Mouse (Mus musculus): ENCODE data around the gene Nr5a1. TPM values are rescaled to one million over a fixed set of nuclear protein-coding genes. Genes with fewer than 3 reads are reported as not detected.
A peak's percentile ranks its signal among the peaks of the same experiment; 100 is the strongest.

Nr5a1 gene
- polyA plus RNA-seq, 1 experiment from 2014 or later, result 2.4 TPM

- H3K4me3 ChIP-seq, result no peak overlapping the region
- H3K4me2 ChIP-seq, result no peak overlapping the region
- no peak for ATAC-seq
- peaks cover 4% of the 10 kb centered on the region; the same call in 1 of the 2 replicates for H3K4me1 ChIP-seq
- peaks cover 27% of the 10 kb centered on the region for H3K27me3 ChIP-seq
- H3K27ac ChIP-seq, result no peak overlapping the region
- H3K9me3 ChIP-seq (replicated peaks), result no peaks in the 10 kb centered on the region
- H3K36me3 ChIP-seq (ENCODE audit: poor library complexity, severe bottlenecking), result no peaks in the 10 kb centered on the region
- no peak overlapping the region for H3K9ac ChIP-seq
- 64% methylated on average over 8 of the region's 8 CpGs for WGBS
Observed at GRCm38 (mm10) chr2:38718676-38719075, 4.3 kb upstream of the Nr5a1 start.

GRCm38 (mm10) chr2:38717436-38717835 is 3.1 kb upstream of the Nr5a1 start:
- Histone ChIP-seq H3K9me3 (replicated peaks) (no peaks in the 10 kb centered on the region), H3K36me3 (ENCODE audit: poor library complexity, severe bottlenecking) (no peaks in the 10 kb centered on the region), H3K9ac (no peak overlapping the region), H3K4me1 (peaks cover 4% of the 10 kb centered on the region; the same call in 1 of the 2 replicates), H3K27me3 (peaks cover 39% of the 10 kb centered on the region), H3K27ac (no peak overlapping the region), H3K4me2 (no peak overlapping the region), H3K4me3 (no peak overlapping the region)
- WGBS, result 81% methylated on average over 2 of the region's 2 CpGs
- no peak for ATAC-seq

GRCm38 (mm10) chr2:38713596-38713995 is 746 bp downstream of the Nr5a1 start:
- H3K27me3 ChIP-seq, result peaks cover 78% of the 10 kb centered on the region
- 64% methylated on average over 3 of the region's 3 CpGs for WGBS

GRCm38 (mm10) chr2:38712769-38713125 is 1.6 kb downstream of the Nr5a1 start:
- Histone ChIP-seq H3K9ac (no peak overlapping the region), H3K27ac (no peak overlapping the region), H3K27me3 (peaks cover 86% of the 10 kb centered on the region), H3K36me3 (ENCODE audit: poor library complexity, severe bottlenecking) (no peaks in the 10 kb centered on the region), H3K9me3 (replicated peaks) (no peaks in the 10 kb centered on the region), H3K4me1 (peaks cover 21% of the 10 kb centered on the region), H3K4me2 (no peak overlapping the region), H3K4me3 (no peak overlapping the region)
- 24% methylated on average over 10 of the region's 11 CpGs for WGBS
- no peak for ATAC-seq

More at GRCm38 (mm10) chr2:38713596-38713995, 746 bp downstream of the Nr5a1 start:
- no peaks in the 10 kb centered on the region for H3K9me3 ChIP-seq (replicated peaks)
- no peak overlapping the region for H3K4me2 ChIP-seq
- no peaks in the 10 kb centered on the region for H3K36me3 ChIP-seq (ENCODE audit: poor library complexity, severe bottlenecking)
- no peak overlapping the region for H3K4me3 ChIP-seq
- H3K9ac ChIP-seq, result no peak overlapping the region
- peaks cover 21% of the 10 kb centered on the region for H3K4me1 ChIP-seq
- ATAC-seq, result no peak
- H3K27ac ChIP-seq, result no peak overlapping the region

GRCm38 (mm10) chr2:38712076-38712768 is 2.1 kb downstream of the Nr5a1 start:
- peaks cover 21% of the 10 kb centered on the region for H3K4me1 ChIP-seq
- ATAC-seq, result peak; percentile 34; the same call in 1 of the 2 replicates
- H3K4me2 ChIP-seq, result peak overlapping the region; percentile 53
- no peaks in the 10 kb centered on the region for H3K36me3 ChIP-seq (ENCODE audit: poor library complexity, severe bottlenecking)
- H3K9ac ChIP-seq, result 0 out of 2 replicates have a peak overlapping the region, but pooled peaks have one; percentile 12
- WGBS, result 4% methylated on average over 37 of the region's 58 CpGs
- no peaks in the 10 kb centered on the region for H3K9me3 ChIP-seq (replicated peaks)
- H3K27ac ChIP-seq, result no peak overlapping the region
- H3K27me3 ChIP-seq, result peaks cover 88% of the 10 kb centered on the region
- peak overlapping the region; percentile 30 for H3K4me3 ChIP-seq

- H3K27ac ChIP-seq, result no peak overlapping the region
- WGBS, result under 1% methylated on average over 39 of the region's 40 CpGs
- H3K4me1 ChIP-seq, result peaks cover 21% of the 10 kb centered on the region
- peak overlapping the region; percentile 53 for H3K4me2 ChIP-seq
- peaks cover 91% of the 10 kb centered on the region for H3K27me3 ChIP-seq
- peak; percentile 9; the same call in 1 of the 2 replicates for ATAC-seq
- no peak overlapping the region for H3K9ac ChIP-seq
- no peaks in the 10 kb centered on the region for H3K36me3 ChIP-seq (ENCODE audit: poor library complexity, severe bottlenecking)
- no peaks in the 10 kb centered on the region for H3K9me3 ChIP-seq (replicated peaks)
- peak overlapping the region; percentile 30 for H3K4me3 ChIP-seq
Observed at GRCm38 (mm10) chr2:38711421-38711861, 2.9 kb downstream of the Nr5a1 start.

GRCm38 (mm10) chr2:38710304-38711241 is 3.8 kb downstream of the Nr5a1 start:
- H3K27ac ChIP-seq, result no peak overlapping the region
- H3K27me3 ChIP-seq, result peaks cover 96% of the 10 kb centered on the region
- under 1% methylated on average over 75 of the region's 75 CpGs for WGBS
- H3K4me3 ChIP-seq, result peak overlapping the region; percentile 32
- H3K9ac ChIP-seq, result peak overlapping the region; percentile 26; the same call in 1 of the 2 replicates
- peaks cover 21% of the 10 kb centered on the region for H3K4me1 ChIP-seq
- ATAC-seq, result 0 out of 2 replicates have a peak, but pooled peaks have one; percentile 19
- H3K36me3 ChIP-seq (ENCODE audit: poor library complexity, severe bottlenecking), result no peaks in the 10 kb centered on the region
- no peaks in the 10 kb centered on the region for H3K9me3 ChIP-seq (replicated peaks)
- H3K4me2 ChIP-seq, result peak overlapping the region; percentile 52

GRCm38 (mm10) chr2:38708907-38709688 is 5.2 kb downstream of the Nr5a1 start:
- Histone ChIP-seq H3K27ac (no peak overlapping the region), H3K9ac (no peak overlapping the region), H3K36me3 (ENCODE audit: poor library complexity, severe bottlenecking) (no peaks in the 10 kb centered on the region), H3K4me1 (peaks cover 21% of the 10 kb centered on the region), H3K27me3 (peaks cover 100% of the 10 kb centered on the region), H3K9me3 (replicated peaks) (no peaks in the 10 kb centered on the region), H3K4me2 (no peak overlapping the region), H3K4me3 (no peak overlapping the region)
- no peak for ATAC-seq
- 26% methylated on average over 12 of the region's 12 CpGs for WGBS

- no peak overlapping the region for H3K27ac ChIP-seq
- no peaks in the 10 kb centered on the region for H3K36me3 ChIP-seq (ENCODE audit: poor library complexity, severe bottlenecking)
- H3K4me1 ChIP-seq, result peaks cover 15% of the 10 kb centered on the region
- H3K9ac ChIP-seq, result no peak overlapping the region
- no peak overlapping the region for H3K4me3 ChIP-seq
- no peaks in the 10 kb centered on the region for H3K9me3 ChIP-seq (replicated peaks)
- ATAC-seq, result no peak
- H3K4me2 ChIP-seq, result no peak overlapping the region
- WGBS, result 38% methylated on average over 6 of the region's 6 CpGs
- H3K27me3 ChIP-seq, result peaks cover 100% of the 10 kb centered on the region
Observed at GRCm38 (mm10) chr2:38706661-38707060, 7.7 kb downstream of the Nr5a1 start.

GRCm38 (mm10) chr2:38705036-38705435 is 9.3 kb downstream of the Nr5a1 start:
- Histone ChIP-seq H3K27ac (no peak overlapping the region), H3K4me3 (no peak overlapping the region), H3K4me1 (peaks cover under 1% of the 10 kb centered on the region; the same call in 1 of the 2 replicates), H3K9me3 (replicated peaks) (no peaks in the 10 kb centered on the region), H3K4me2 (no peak overlapping the region), H3K27me3 (peaks cover 100% of the 10 kb centered on the region), H3K36me3 (ENCODE audit: poor library complexity, severe bottlenecking) (no peaks in the 10 kb centered on the region), H3K9ac (no peak overlapping the region)
- ATAC-seq, result no peak
- 76% methylated on average over 4 of the region's 4 CpGs for WGBS

- Histone ChIP-seq H3K4me3 (no peak overlapping the region), H3K27ac (no peak overlapping the region), H3K9ac (no peak overlapping the region), H3K9me3 (replicated peaks) (no peaks in the 10 kb centered on the region), H3K36me3 (ENCODE audit: poor library complexity, severe bottlenecking) (no peaks in the 10 kb centered on the region), H3K4me1 (no peaks in the 10 kb centered on the region), H3K27me3 (peaks cover 100% of the 10 kb centered on the region), H3K4me2 (no peak overlapping the region)
- WGBS, result 84% methylated on average over 9 of the region's 9 CpGs
- no peak for ATAC-seq
Observed at GRCm38 (mm10) chr2:38704336-38704735, 10.0 kb downstream of the Nr5a1 start.

All from forebrain, embryonic 13.5 days (tissue).